Mouse (Mus musculus): ENCODE data around the gene Fibp. TPM values are rescaled to one million over a fixed set of nuclear protein-coding genes. Genes with fewer than 3 reads are reported as not detected.

The Fibp gene
- total and polyA plus RNA-seq, 2 experiments from 2014 or later = 125 to 175 TPM

DNA sequence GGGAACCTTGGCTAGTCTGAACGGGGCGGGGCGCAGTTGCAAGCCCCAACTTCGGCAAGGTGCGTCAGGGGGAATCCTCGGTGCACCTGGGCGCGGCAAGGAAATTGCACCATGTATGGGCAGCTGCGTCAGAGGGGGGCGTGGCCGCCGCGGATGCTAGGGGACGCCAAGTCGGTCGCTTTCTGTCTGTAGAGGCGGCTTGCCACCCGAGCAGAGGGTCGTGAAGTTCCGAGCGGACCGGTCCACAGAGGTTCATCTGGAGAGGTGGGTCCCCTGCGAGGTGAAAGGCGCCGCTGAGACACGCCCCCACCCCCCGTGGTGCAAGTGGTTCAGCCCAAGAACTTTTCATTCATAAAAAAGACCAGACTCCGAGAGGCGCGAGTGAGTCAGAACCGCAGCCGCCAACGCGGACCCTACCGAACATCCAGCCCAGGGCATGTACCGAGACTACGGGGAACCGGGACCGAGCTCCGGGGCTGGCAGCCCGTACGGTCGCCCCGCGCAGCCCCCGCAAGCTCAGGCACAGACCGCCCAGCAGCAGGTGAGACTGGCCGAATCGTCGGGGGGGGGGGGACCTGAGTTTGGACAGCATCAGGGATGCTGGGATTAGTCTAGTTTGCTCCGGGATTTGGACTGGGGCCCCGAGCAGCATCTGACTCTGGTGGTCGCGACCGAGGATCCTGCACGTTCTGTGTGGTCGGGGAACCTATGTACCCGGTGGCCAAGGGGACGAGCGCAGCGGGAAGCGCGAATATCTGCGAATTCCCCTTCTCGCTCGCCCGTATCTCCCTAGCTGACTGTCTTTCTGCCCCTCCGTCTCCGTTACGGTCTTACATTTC, 12.7 kb upstream of the Fibp start, which contains the start of gene Fosl1:
Fosl1 (plus strand) TSS at position 33 of the 839 bp plus-strand sequence.
- ATAC-seq (peak; percentile 77), DNase-seq (peak; percentile 67)
- H3K4me3 ChIP-seq (ENCODE audit: low read depth, low read length) = peak within 1 kb of the TSS; percentile 56
- no peak for TF ChIP-seq CTCF (IDR thresholded peaks at IDR 0.05; ENCODE audit: low read depth)
- no peaks in the 10 kb centered on the region for H3K36me3 ChIP-seq (ENCODE audit: insufficient read depth)
- H3K27ac ChIP-seq (ENCODE audit: low read depth, low read length) = no peak within 1 kb of the TSS
- WGBS = under 1% methylated on average over 70 of the region's 70 CpGs
- H3K4me1 ChIP-seq (ENCODE audit: insufficient read depth) = no peaks in the 10 kb centered on the region
- peak within 1 kb of the TSS; percentile 92 for H3K4me2 ChIP-seq (ENCODE audit: low read depth)
- H3K9me3 ChIP-seq (ENCODE audit: low read length) = no peaks in the 10 kb centered on the region
- H3K27me3 ChIP-seq (ENCODE audit: insufficient read depth, low read length) = peaks cover 29% of the 10 kb centered on the region
- peak within 1 kb of the TSS; percentile 46 for H3K9ac ChIP-seq

DNA sequence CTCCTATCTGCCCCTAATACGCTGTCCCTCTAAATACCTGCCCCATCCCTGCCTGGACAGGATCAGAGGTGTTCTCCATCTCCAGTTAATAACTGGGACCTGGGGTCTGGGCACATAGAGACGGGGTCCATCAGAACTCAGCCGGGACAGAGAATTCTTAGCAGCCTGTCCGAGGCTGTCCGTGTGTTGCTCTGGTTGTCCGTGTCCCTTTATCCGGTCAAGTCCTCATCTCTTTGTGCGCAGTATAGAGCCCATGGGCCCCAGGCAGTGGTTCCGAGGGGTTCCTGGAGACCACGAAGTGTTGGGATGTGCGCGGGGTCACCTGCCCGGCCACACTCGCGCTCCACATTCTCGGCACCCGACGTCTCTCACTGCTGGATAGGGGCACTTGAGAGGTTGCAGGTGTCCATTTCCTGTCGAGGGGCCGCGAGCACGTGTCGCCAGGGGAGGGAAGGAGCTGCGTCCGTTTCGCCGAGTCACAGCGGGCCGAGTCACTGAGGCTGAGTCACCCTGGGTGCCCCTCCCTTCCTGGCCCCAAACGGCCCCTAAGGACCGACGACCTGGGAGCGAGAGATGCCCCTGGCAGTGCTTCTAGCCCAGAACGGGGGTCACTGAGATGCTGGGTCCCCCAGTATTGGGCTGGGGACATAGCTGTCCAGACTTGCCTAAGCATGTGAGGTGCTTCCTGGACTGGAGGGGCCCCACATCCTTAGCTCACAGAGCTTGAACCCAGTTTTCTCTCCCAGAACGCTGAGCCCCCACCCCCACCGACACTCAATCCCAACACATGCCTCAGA, 11.9 kb upstream of the Fibp start:
- Histone ChIP-seq H3K27me3 (ENCODE audit: insufficient read depth, low read length) (peaks cover 29% of the 10 kb centered on the region), H3K9me3 (ENCODE audit: low read length) (no peaks in the 10 kb centered on the region), H3K36me3 (ENCODE audit: insufficient read depth) (no peaks in the 10 kb centered on the region), H3K9ac (0 out of 2 replicates have a peak overlapping the region, but pooled peaks have one; percentile 46), H3K4me2 (ENCODE audit: low read depth) (peak overlapping the region; percentile 92), H3K27ac (ENCODE audit: low read depth, low read length) (no peak overlapping the region), H3K4me3 (ENCODE audit: low read depth, low read length) (peak overlapping the region; percentile 56), H3K4me1 (ENCODE audit: insufficient read depth) (no peaks in the 10 kb centered on the region)
- no peak for TF ChIP-seq CTCF (IDR thresholded peaks at IDR 0.05; ENCODE audit: low read depth)
- DNase-seq = no peak
- no peak for ATAC-seq
- WGBS = 8% methylated on average over 36 of the region's 36 CpGs

- Histone ChIP-seq H3K4me3 (ENCODE audit: low read depth, low read length) (no peak overlapping the region), H3K4me1 (ENCODE audit: insufficient read depth) (no peaks in the 10 kb centered on the region), H3K9me3 (ENCODE audit: low read length) (no peaks in the 10 kb centered on the region), H3K9ac (no peak overlapping the region), H3K27me3 (ENCODE audit: insufficient read depth, low read length) (peaks cover 29% of the 10 kb centered on the region), H3K36me3 (ENCODE audit: insufficient read depth) (peaks cover 7% of the 10 kb centered on the region), H3K27ac (ENCODE audit: low read depth, low read length) (no peak overlapping the region), H3K4me2 (ENCODE audit: low read depth) (no peak overlapping the region)
- 88% methylated on average over 3 of the region's 3 CpGs for WGBS
- TF ChIP-seq CTCF (IDR thresholded peaks at IDR 0.05; ENCODE audit: low read depth) = no peak
- DNase-seq (no peak), ATAC-seq (no peak)
Observed at GRCm38 (mm10) chr19:5449673-5450072, 10.7 kb upstream of the Fibp start.

DNA sequence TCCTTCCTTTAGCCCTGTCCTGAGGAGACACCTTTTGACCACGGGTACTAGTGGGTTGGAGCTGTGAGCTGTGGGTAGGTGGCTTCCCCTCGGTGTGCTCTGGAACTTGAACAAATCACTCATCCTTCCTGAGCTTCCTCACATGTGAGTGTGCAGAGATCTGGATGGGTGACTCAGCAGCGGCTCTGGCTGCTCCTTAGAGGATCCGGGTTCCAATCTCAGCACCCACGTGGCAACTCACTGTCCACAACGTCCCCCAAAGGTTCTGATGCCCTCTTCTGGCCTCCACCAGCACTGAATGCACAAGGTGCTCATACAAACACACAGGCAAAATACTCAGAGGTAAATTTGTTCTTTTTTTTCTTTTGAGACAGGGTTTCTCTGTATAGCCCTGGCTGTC, 8.6 kb upstream of the Fibp start:
- no peak overlapping the region for H3K4me3 ChIP-seq (ENCODE audit: low read depth, low read length)
- H3K27me3 ChIP-seq (ENCODE audit: insufficient read depth, low read length) = peaks cover 29% of the 10 kb centered on the region
- no peak overlapping the region for H3K27ac ChIP-seq (ENCODE audit: low read depth, low read length)
- ATAC-seq = no peak
- peaks cover 10% of the 10 kb centered on the region for H3K4me1 ChIP-seq (ENCODE audit: insufficient read depth)
- H3K4me2 ChIP-seq (ENCODE audit: low read depth) = no peak overlapping the region
- no peak overlapping the region for H3K9ac ChIP-seq
- peaks cover 7% of the 10 kb centered on the region for H3K36me3 ChIP-seq (ENCODE audit: insufficient read depth)
- H3K9me3 ChIP-seq (ENCODE audit: low read length) = no peaks in the 10 kb centered on the region
- 92% methylated on average over 6 of the region's 6 CpGs for WGBS
- no peak for DNase-seq
- no peak for TF ChIP-seq CTCF (IDR thresholded peaks at IDR 0.05; ENCODE audit: low read depth)

GRCm38 (mm10) chr19:5455037-5455436, 5.4 kb upstream of the Fibp start:
- peak overlapping the region; percentile 96 for H3K4me2 ChIP-seq (ENCODE audit: low read depth)
- no peak overlapping the region for H3K4me3 ChIP-seq (ENCODE audit: low read depth, low read length)
- peaks cover 23% of the 10 kb centered on the region for H3K4me1 ChIP-seq (ENCODE audit: insufficient read depth)
- no peak overlapping the region for H3K9ac ChIP-seq
- ATAC-seq = no peak
- no peaks in the 10 kb centered on the region for H3K9me3 ChIP-seq (ENCODE audit: low read length)
- no peak overlapping the region for H3K27ac ChIP-seq (ENCODE audit: low read depth, low read length)
- TF ChIP-seq CTCF (IDR thresholded peaks at IDR 0.05; ENCODE audit: low read depth) = no peak
- H3K27me3 ChIP-seq (ENCODE audit: insufficient read depth, low read length) = no peaks in the 10 kb centered on the region; the same call in 1 of the 2 replicates
- WGBS = 79% methylated on average over 12 of the region's 12 CpGs
- DNase-seq = no peak
- peaks cover 7% of the 10 kb centered on the region for H3K36me3 ChIP-seq (ENCODE audit: insufficient read depth)

DNA sequence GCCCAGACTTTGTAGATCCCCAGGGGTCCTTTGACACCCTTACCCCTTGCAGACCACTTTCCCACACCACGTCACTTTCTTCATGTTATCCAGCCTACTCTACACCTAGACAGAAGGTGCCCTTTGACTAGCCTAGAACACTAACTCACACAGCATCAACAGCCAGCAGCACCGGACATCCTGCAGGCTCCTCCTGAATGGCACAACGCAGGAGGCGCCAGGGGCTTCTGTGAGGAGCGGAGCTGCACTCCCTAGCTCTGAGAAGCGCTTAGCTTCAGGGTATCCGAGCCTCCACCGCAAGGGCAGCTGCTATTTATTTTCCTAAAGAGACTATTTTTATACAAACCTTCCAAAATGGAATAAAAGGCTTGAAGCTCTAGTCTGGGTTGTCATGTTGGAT, 4.8 kb upstream of the Fibp start:
- no peaks in the 10 kb centered on the region; the same call in 1 of the 2 replicates for H3K27me3 ChIP-seq (ENCODE audit: insufficient read depth, low read length)
- H3K9me3 ChIP-seq (ENCODE audit: low read length) = no peaks in the 10 kb centered on the region
- H3K4me1 ChIP-seq (ENCODE audit: insufficient read depth) = peaks cover 25% of the 10 kb centered on the region
- WGBS = 58% methylated on average over 8 of the region's 8 CpGs
- H3K36me3 ChIP-seq (ENCODE audit: insufficient read depth) = peaks cover 7% of the 10 kb centered on the region
- TF ChIP-seq CTCF (IDR thresholded peaks at IDR 0.05; ENCODE audit: low read depth) = no peak
- no peak for DNase-seq
- peak overlapping the region; percentile 85 for H3K4me3 ChIP-seq (ENCODE audit: low read depth, low read length)
- ATAC-seq = no peak
- peak overlapping the region; percentile 96 for H3K4me2 ChIP-seq (ENCODE audit: low read depth)
- H3K27ac ChIP-seq (ENCODE audit: low read depth, low read length) = peak overlapping the region; percentile 21; the same call in 1 of the 2 replicates
- peak overlapping the region; percentile 96; the same call in 1 of the 2 replicates for H3K9ac ChIP-seq

Data from forebrain, postnatal 0 days (tissue).